Mouse (Mus musculus): ENCODE data around the gene Cpsf4l. TPM values are rescaled to one million over a fixed set of nuclear protein-coding genes. Genes with fewer than 3 reads are reported as not detected.

Cpsf4l gene
- polyA plus RNA-seq, 1 experiment from 2014 or later = 0.18 TPM

DNA sequence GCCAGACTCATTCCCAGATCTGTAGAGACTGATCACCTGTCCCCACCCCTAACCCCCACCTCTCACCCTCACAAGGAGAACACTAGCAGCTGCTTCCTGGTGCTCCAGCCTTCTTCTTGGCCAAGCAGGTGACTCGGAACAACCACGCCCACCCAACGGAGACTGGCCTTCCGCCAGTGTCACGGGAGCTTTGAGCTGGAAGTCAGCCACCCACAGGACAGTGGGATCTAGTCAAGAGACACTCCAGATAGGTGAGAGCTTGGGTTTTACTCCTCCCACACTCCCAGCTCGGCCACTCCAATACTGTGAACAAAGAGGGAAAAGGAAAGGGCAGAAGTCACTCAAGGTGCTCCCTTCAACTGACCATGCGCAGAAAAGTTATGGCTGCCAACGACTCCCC lies 29.4 kb upstream of the Cpsf4l start:
- Histone ChIP-seq H3K27ac (ENCODE audit: low read length) (no peak overlapping the region), H3K4me2 (ENCODE audit: low read depth, low read length) (no peak overlapping the region), H3K4me3 (ENCODE audit: low read depth, low read length) (no peak overlapping the region), H3K27me3 (ENCODE audit: control insufficient read depth, insufficient read depth, low read depth, low read length) (no peaks in the 10 kb centered on the region), H3K4me1 (ENCODE audit: control insufficient read depth, low read depth, low read length) (peaks cover 44% of the 10 kb centered on the region), H3K9me3 (replicated peaks; ENCODE audit: control insufficient read depth, low read length) (peaks cover 4% of the 10 kb centered on the region), H3K36me3 (ENCODE audit: control insufficient read depth, insufficient read depth) (peaks cover 9% of the 10 kb centered on the region), H3K9ac (ENCODE audit: low read depth, low read length) (no peak overlapping the region)
- WGBS (ENCODE audit: insufficient replicate concordance) = 81% methylated on average over 8 of the region's 8 CpGs
- ATAC-seq (ENCODE audit: low read depth) = no peak

DNA sequence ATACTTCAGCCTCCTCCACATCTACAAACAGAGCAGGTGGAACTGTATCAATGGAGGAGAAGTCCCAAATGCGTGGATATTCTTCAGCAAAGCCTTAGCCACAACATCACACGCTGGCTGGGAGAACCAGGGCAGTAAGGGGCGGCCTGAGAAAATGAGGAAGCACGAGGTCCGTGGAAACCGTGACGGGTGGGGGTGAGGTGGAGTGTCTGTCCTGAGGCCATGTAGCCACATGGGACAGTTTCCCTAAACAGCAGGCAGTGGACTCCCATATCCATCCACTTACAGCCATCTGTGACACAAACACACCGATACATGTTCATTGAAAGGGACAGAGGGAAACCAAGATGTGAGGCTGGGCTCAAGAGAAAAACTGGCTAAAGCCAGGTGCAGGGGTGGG lies 28.1 kb upstream of the Cpsf4l start:
- Histone ChIP-seq H3K4me1 (ENCODE audit: control insufficient read depth, low read depth, low read length) (peaks cover 57% of the 10 kb centered on the region), H3K9me3 (replicated peaks; ENCODE audit: control insufficient read depth, low read length) (peaks cover 2% of the 10 kb centered on the region), H3K27me3 (ENCODE audit: control insufficient read depth, insufficient read depth, low read depth, low read length) (no peaks in the 10 kb centered on the region), H3K27ac (ENCODE audit: low read length) (0 out of 2 replicates have a peak overlapping the region, but pooled peaks have one; percentile 22), H3K36me3 (ENCODE audit: control insufficient read depth, insufficient read depth) (peaks cover 2% of the 10 kb centered on the region), H3K4me2 (ENCODE audit: low read depth, low read length) (no peak overlapping the region), H3K9ac (ENCODE audit: low read depth, low read length) (no peak overlapping the region), H3K4me3 (ENCODE audit: low read depth, low read length) (no peak overlapping the region)
- no peak for ATAC-seq (ENCODE audit: low read depth)
- WGBS (ENCODE audit: insufficient replicate concordance) = 46% methylated on average over 8 of the region's 8 CpGs

DNA sequence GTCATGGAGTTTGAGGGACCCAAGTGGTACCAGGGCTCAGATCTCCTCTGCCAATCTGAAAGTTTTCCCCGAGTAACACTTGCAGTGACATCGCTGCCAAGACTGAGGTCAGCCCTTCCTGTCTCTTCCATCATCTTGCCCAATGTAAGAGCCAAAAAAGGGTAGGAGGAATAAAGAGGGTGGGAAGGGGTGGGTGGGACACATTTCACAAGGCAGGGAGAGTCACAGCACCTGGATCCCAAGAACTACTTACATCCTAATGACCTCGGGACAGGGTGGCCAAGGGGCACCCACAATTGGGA lies 27.7 kb upstream of the Cpsf4l start:
- whole genome bisulfite sequencing (ENCODE audit: insufficient replicate concordance) = 72% methylated on average over 3 of the region's 3 CpGs
- Histone ChIP-seq H3K9ac (ENCODE audit: low read depth, low read length) (no peak overlapping the region), H3K27ac (ENCODE audit: low read length) (0 out of 2 replicates have a peak overlapping the region, but pooled peaks have one; percentile 22), H3K27me3 (ENCODE audit: control insufficient read depth, insufficient read depth, low read depth, low read length) (no peaks in the 10 kb centered on the region), H3K4me2 (ENCODE audit: low read depth, low read length) (no peak overlapping the region), H3K4me1 (ENCODE audit: control insufficient read depth, low read depth, low read length) (peaks cover 61% of the 10 kb centered on the region), H3K9me3 (replicated peaks; ENCODE audit: control insufficient read depth, low read length) (no peaks in the 10 kb centered on the region), H3K4me3 (ENCODE audit: low read depth, low read length) (no peak overlapping the region), H3K36me3 (ENCODE audit: control insufficient read depth, insufficient read depth) (no peaks in the 10 kb centered on the region; the same call in 1 of the 2 replicates)
- ATAC-seq (ENCODE audit: low read depth) = no peak

DNA sequence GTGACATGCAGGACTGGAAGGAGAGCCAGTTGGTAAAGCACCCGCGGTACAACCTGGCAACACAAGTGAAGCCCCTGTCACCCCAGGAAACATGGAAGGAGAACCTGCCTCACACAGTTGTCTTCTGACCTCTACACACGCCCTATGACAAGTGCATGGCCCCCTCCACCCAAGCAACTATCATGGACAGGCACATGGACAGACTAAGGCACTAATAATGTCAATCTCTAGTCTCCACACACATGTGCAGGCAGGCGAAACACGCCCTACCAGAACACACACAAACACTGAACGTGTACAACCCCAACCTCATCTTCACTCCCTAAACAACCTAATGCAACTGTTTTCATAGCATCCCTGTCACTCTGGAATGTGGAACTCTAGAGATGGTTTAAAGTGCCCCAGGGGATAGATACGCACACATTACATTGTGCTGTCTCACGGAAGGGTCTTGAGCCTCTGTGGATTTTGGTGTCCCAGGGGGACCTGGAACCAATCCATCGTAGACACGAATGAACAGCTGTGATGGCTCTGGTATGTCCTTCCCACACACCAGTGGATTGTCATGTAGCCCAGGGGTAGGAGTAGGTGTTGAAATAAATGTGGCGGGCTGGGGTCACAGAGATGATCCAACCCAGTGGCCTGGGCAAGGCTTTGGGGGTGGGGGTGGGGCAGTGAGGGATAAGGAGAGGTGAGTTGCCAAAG lies 27.2 kb upstream of the Cpsf4l start:
- Histone ChIP-seq H3K4me1 (ENCODE audit: control insufficient read depth, low read depth, low read length) (peaks cover 62% of the 10 kb centered on the region), H3K9me3 (replicated peaks; ENCODE audit: control insufficient read depth, low read length) (no peaks in the 10 kb centered on the region), H3K27me3 (ENCODE audit: control insufficient read depth, insufficient read depth, low read depth, low read length) (no peaks in the 10 kb centered on the region), H3K4me3 (ENCODE audit: low read depth, low read length) (no peak overlapping the region), H3K27ac (ENCODE audit: low read length) (no peak overlapping the region), H3K4me2 (ENCODE audit: low read depth, low read length) (no peak overlapping the region), H3K36me3 (ENCODE audit: control insufficient read depth, insufficient read depth) (no peaks in the 10 kb centered on the region; the same call in 1 of the 2 replicates), H3K9ac (ENCODE audit: low read depth, low read length) (no peak overlapping the region)
- ATAC-seq (ENCODE audit: low read depth) = 0 out of 2 replicates have a peak, but pooled peaks have one; percentile 27
- WGBS (ENCODE audit: insufficient replicate concordance) = 78% methylated on average over 11 of the region's 11 CpGs

DNA sequence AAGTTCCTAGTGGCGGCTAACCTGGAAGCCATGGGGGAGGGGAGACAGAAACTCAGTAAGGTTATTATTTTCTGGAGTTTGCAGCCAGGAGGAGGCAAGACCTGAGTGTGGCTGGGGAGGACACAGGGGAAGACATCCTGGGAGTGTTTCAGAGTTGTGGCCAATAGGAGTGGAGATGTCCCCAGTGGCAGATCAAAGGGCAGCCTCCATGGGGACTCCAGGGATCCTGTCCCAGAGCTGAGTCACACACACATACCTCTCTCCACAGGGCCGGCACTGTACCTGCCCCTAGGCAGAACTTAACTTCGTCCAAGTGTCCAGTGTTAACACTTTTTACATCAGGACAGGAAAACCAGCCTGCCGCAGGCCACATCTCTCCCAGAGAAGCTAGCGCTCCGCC lies 25.3 kb upstream of the Cpsf4l start:
- no peak for ATAC-seq (ENCODE audit: low read depth)
- Histone ChIP-seq H3K27ac (ENCODE audit: low read length) (0 out of 2 replicates have a peak overlapping the region, but pooled peaks have one; percentile 14), H3K9me3 (replicated peaks; ENCODE audit: control insufficient read depth, low read length) (no peaks in the 10 kb centered on the region), H3K27me3 (ENCODE audit: control insufficient read depth, insufficient read depth, low read depth, low read length) (no peaks in the 10 kb centered on the region), H3K4me2 (ENCODE audit: low read depth, low read length) (no peak overlapping the region), H3K9ac (ENCODE audit: low read depth, low read length) (peak overlapping the region; percentile 17; the same call in 1 of the 2 replicates), H3K4me3 (ENCODE audit: low read depth, low read length) (no peak overlapping the region), H3K4me1 (ENCODE audit: control insufficient read depth, low read depth, low read length) (peaks cover 70% of the 10 kb centered on the region), H3K36me3 (ENCODE audit: control insufficient read depth, insufficient read depth) (no peaks in the 10 kb centered on the region)
- WGBS (ENCODE audit: insufficient replicate concordance) = 70% methylated on average over 6 of the region's 6 CpGs

DNA sequence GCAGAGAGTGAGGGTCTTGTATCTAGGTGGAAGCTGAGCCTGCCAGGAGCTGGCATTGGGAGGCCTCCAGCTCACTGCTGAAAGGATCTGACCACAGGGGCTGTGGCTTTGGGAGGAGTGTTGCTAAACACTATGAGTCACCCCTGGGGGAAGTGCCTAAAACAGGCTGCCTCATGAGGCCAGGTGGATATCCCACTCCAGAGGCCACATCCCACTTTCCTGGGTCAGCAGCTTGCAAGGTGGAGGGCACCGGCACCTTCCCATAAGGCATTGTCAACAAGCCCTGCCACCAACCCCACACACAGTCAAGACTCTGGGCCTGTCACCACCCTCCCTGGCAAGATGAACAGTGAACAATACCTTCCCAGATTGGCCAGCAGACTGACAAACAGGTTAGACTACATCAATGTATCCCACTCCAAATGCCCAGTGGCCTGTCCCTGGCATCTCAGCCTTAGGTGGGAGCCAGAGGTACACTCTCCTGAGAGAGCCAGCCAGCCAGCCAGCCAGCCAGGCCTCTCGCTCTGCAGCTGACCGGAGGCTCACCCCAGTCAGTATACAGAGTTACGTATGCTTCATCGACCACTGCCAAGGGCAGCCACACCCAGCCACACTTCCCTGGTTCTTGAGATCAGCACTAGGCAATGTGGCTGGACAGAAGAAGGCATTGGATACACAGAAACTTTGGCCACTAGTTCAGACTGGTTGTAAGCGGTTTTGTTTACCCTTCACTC lies 24.0 kb upstream of the Cpsf4l start:
- Histone ChIP-seq H3K9ac (ENCODE audit: low read depth, low read length) (no peak overlapping the region), H3K4me1 (ENCODE audit: control insufficient read depth, low read depth, low read length) (peaks cover 60% of the 10 kb centered on the region), H3K27ac (ENCODE audit: low read length) (peak overlapping the region; percentile 18), H3K4me2 (ENCODE audit: low read depth, low read length) (no peak overlapping the region), H3K27me3 (ENCODE audit: control insufficient read depth, insufficient read depth, low read depth, low read length) (no peaks in the 10 kb centered on the region), H3K4me3 (ENCODE audit: low read depth, low read length) (no peak overlapping the region), H3K36me3 (ENCODE audit: control insufficient read depth, insufficient read depth) (peaks cover 7% of the 10 kb centered on the region), H3K9me3 (replicated peaks; ENCODE audit: control insufficient read depth, low read length) (no peaks in the 10 kb centered on the region)
- peak; percentile 31 for ATAC-seq (ENCODE audit: low read depth)
- WGBS (ENCODE audit: insufficient replicate concordance) = 44% methylated on average over 6 of the region's 6 CpGs

DNA sequence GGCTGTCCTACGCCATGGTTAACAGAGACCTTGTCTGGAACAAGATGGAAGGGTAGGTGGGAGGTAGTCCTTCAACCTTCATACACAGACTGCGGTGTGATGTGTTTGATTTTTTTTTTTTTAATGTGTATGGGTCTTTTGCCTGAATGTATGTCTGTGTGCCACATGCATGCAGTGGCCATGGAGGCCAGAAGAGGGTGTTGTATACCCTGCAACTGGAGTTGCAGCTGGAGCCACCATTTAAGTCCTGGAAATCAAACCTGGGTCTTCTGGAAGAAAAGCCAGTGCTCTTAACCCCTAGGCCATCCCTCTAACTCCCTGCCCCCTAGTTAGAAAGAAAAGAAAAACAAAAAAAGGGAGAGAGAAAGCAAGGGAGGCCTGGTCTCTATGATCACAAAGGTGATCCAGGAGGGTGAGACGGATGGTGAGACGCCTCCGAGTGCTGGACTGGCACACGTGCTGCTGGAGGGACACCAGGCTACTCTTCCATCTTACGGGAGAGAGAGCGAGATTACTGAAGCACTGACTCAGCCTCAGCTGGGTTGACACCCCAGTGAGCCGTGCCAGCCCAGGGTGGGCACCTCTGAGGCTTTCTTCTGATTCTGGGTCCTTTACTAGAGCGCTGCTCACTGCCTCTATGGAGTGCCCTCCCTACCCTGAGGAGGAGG lies 22.3 kb upstream of the Cpsf4l start:
- 91% methylated on average over 10 of the region's 10 CpGs for WGBS (ENCODE audit: insufficient replicate concordance)
- H3K4me3 ChIP-seq (ENCODE audit: low read depth, low read length) = no peak overlapping the region

DNA sequence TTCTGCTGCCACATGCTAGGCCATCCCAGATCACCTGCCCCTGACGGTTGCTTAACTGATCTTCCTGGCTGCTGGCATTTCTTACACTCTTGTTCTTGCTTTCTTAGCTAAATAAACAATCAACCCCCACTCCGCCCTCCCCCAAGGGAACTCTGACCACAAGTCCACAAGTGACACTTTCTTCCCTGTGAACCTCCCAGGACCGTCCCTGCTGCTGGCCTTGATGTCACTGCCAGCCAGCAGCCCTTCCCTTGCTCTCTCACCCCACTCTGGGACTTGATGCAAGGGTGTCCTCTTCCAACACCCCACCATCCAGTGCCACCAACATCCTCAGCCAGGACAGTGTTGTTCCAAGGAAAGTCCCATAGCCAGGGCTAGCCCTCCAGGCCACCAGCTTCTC lies 21.1 kb upstream of the Cpsf4l start:
- H3K9me3 ChIP-seq (replicated peaks; ENCODE audit: control insufficient read depth, low read length) = no peaks in the 10 kb centered on the region
- no peak overlapping the region for H3K4me2 ChIP-seq (ENCODE audit: low read depth, low read length)
- no peak overlapping the region for H3K4me3 ChIP-seq (ENCODE audit: low read depth, low read length)
- no peak overlapping the region for H3K27ac ChIP-seq (ENCODE audit: low read length)
- no peaks in the 10 kb centered on the region for H3K27me3 ChIP-seq (ENCODE audit: control insufficient read depth, insufficient read depth, low read depth, low read length)
- ATAC-seq (ENCODE audit: low read depth) = peak; percentile 28
- 0 out of 2 replicates have a peak overlapping the region, but pooled peaks have one; percentile 13 for H3K9ac ChIP-seq (ENCODE audit: low read depth, low read length)
- 64% methylated on average over 3 of the region's 3 CpGs for WGBS (ENCODE audit: insufficient replicate concordance)
- H3K4me1 ChIP-seq (ENCODE audit: control insufficient read depth, low read depth, low read length) = peaks cover 40% of the 10 kb centered on the region
- peaks cover 32% of the 10 kb centered on the region for H3K36me3 ChIP-seq (ENCODE audit: control insufficient read depth, insufficient read depth)

More for the DNA sequence above, 22.3 kb upstream of the Cpsf4l start:
- H3K4me1 ChIP-seq (ENCODE audit: control insufficient read depth, low read depth, low read length) = peaks cover 45% of the 10 kb centered on the region
- no peaks in the 10 kb centered on the region for H3K27me3 ChIP-seq (ENCODE audit: control insufficient read depth, insufficient read depth, low read depth, low read length)
- no peak overlapping the region for H3K4me2 ChIP-seq (ENCODE audit: low read depth, low read length)
- H3K36me3 ChIP-seq (ENCODE audit: control insufficient read depth, insufficient read depth) = peaks cover 24% of the 10 kb centered on the region
- H3K9ac ChIP-seq (ENCODE audit: low read depth, low read length) = no peak overlapping the region
- no peak for ATAC-seq (ENCODE audit: low read depth)
- H3K27ac ChIP-seq (ENCODE audit: low read length) = no peak overlapping the region
- H3K9me3 ChIP-seq (replicated peaks; ENCODE audit: control insufficient read depth, low read length) = no peaks in the 10 kb centered on the region

DNA sequence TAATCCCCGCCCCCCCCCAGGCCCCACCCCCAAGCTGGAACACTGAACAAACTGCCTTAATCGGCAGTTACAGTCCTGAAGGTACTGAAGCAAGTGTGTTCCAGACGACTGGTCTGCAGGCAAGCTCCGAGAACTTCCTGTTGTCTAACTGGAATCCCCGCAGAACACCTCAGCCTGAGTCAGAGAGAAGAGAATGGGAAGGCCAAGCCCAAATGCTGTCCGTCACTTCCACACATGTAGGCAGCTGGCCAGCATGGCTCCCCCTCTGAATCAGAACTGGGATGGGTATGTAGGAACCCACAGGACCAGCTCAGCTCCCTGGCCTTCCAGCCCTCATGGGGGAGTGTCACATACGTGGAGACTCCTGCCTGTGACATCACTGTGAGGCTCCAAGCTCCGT lies 20.1 kb upstream of the Cpsf4l start:
- Histone ChIP-seq H3K9ac (ENCODE audit: low read depth, low read length) (no peak overlapping the region), H3K4me2 (ENCODE audit: low read depth, low read length) (no peak overlapping the region), H3K27ac (ENCODE audit: low read length) (no peak overlapping the region), H3K4me1 (ENCODE audit: control insufficient read depth, low read depth, low read length) (peaks cover 33% of the 10 kb centered on the region), H3K36me3 (ENCODE audit: control insufficient read depth, insufficient read depth) (peaks cover 32% of the 10 kb centered on the region), H3K9me3 (replicated peaks; ENCODE audit: control insufficient read depth, low read length) (no peaks in the 10 kb centered on the region), H3K27me3 (ENCODE audit: control insufficient read depth, insufficient read depth, low read depth, low read length) (no peaks in the 10 kb centered on the region), H3K4me3 (ENCODE audit: low read depth, low read length) (no peak overlapping the region)
- ATAC-seq (ENCODE audit: low read depth) = no peak
- 70% methylated on average over 8 of the region's 8 CpGs for WGBS (ENCODE audit: insufficient replicate concordance)

All from liver, embryonic 16.5 days (tissue).